Mouse (Mus musculus): ENCODE data around the gene Asic2.

The Asic2 gene

DNA sequence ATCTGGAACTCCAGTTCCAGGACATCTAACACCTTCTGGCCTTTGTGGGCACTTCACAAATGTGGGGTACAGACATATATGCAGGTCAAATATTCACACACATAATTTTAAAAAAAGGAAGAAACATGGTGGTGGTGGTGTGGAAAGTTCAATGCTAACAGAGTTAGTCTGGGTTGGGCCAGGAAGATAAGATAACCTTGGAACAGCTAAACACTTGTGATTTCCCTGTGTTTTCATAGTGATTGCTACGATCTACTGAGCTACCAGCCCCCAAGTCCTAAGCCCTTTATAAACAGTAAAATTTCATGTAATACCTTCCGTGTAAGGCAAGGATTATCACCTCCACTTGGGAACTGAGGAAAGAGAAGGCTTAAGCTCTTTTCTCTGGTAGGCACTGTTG is 1111.4 kb downstream of the Asic2 start:
- DNase-seq (ENCODE audit: low read depth, low spot score): no peak

GRCm38 (mm10) chr11:80854908-80855307 is 1113.3 kb downstream of the Asic2 start:
- DNase-seq (ENCODE audit: low read depth, low spot score): no peak

DNA sequence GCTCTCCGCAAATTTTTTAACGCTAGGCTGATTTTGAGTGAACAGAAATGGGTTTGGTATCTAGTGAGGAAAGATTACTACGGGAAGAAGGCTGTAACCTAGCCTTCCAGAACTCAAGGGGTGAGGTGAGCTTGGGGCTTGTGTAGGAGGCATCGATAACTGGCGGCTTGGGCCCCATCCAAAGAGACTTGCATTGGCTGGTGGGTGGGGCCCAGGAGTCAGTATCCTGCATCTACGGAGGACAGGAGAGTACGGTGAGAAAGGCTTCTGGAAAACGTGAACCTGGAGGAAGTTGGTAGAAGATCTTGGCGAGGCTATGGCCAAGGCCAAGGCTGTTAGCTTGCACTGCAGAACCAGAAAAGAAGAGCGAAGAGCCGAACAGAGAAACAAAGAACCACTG is 1113.8 kb downstream of the Asic2 start:
- DNase-seq (ENCODE audit: low read depth, low spot score): no peak

GRCm38 (mm10) chr11:80853014-80853413 is 1115.2 kb downstream of the Asic2 start:
- peak; percentile 57 for DNase-seq (ENCODE audit: low read depth, low spot score)

- DNase-seq (ENCODE audit: low read depth, low spot score): peak; percentile 33
Measured at GRCm38 (mm10) chr11:80851859-80852258, 1116.4 kb downstream of the Asic2 start.

DNA sequence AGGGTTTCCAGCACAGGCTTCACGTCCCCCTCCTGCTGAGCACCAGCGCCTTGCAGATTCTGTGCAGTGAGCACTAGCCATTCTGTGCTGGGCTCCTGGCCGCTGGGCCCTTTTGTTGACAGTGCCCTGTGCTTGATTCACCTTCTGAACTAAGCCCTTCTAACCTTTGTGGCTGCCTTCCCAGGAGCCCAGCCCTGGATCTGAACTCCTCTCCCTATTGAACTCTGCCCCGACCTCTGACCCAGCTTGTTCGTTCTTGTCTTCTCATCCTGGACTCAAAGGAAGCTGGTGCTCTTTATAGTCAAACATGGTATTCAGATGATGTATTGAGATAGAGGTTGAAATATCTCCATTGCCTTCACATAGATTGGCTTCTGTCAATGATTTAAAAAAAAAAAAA is 1120.1 kb downstream of the Asic2 start:
- DNase-seq (ENCODE audit: low read depth, low spot score): no peak

DNA sequence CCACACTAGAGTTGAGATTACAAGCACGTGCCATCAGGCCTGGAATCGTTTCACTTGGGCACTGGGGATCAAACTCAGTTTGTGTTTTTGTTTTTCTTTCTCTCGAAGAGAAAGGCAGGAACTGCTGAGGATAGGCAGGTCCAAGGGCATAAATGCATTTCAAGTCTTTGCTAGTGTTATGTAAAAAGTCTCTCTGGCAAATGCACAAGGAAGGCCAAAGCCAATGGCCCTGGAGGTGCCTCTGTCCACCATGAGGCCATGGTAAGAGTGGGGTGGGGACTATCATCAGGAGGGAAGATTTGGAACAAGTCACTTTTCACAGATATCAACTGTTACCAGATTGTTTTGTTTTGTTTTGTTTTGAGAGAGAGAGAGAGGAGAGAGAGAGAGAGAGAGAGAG is 1122.1 kb downstream of the Asic2 start:
- DNase-seq (ENCODE audit: low read depth, low spot score): no peak

DNA sequence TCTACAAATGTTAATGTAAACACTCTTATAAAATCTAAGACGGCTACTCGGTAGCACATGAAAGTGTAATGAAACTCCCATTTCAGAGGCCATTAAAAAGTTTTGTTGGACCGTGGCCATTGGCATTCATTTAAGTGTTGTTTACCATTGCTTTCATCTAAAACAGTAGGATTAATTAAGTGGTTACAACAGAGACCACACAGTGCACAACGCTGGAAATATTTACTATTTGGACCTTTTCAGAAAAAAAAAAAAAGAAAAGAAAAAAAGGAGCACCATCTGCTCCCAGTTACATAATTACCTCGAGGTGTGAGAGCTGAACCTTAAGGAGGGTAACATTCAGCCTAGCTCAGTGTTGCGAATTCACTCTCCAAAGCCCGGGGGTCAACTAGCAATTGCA is 1122.8 kb downstream of the Asic2 start:
- DNase-seq (ENCODE audit: low read depth, low spot score): peak; percentile 44

- DNase-seq (ENCODE audit: low read depth, low spot score): no peak
Measured at GRCm38 (mm10) chr11:80843435-80843834, 1124.8 kb downstream of the Asic2 start.

GRCm38 (mm10) chr11:80838724-80839123 is 1129.5 kb downstream of the Asic2 start:
- DNase-seq (ENCODE audit: low read depth, low spot score): peak; percentile 25

DNA sequence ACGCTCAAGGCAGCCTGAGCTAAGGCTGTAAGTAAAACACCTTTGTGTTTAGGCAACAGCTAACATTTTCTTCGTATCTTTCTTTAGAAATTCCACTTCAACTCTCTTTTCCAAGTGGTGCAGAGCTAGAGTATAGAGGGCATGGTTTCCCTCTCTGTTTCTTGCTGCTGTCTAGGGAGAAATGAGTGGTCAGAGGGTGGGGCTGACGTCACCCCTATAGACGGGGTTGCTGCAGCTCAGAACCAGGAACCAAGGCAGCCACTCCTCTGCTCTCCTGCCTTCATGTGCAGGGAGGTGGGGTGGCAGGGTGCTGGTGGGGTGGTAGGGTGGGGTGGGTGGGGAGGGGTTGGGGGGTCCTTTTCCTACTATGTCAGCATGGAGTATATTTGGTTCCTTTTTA is 1132.4 kb downstream of the Asic2 start:
- DNase-seq (ENCODE audit: low read depth, low spot score): no peak

DNA sequence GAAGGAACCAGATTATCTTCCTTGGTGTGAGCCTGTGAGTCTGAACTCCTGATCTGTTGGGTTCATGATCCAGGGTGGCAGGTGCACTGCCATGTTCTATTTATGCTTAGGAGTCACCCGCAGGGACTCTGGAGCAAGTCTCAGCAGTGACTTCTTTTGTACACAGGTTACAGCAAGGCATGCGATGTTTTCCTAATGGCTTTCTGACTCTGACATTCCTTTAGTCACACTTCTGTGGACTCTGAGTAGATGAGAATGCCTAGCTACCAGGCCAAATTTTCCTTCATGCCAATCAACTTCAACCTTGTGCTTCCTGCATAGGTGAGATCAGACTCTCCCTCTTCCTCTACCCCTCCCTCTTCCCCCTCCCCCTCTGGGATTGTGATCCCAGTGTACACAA is 1132.9 kb downstream of the Asic2 start:
- DNase-seq (ENCODE audit: low read depth, low spot score): no peak

Measured in brain, adult 2 months (tissue).